Mouse (Mus musculus): ENCODE results near the gene Ecel1. TPM values are rescaled to one million over a fixed set of nuclear protein-coding genes. Genes with fewer than 3 reads are reported as not detected.
A peak's percentile ranks its signal among the peaks of the same experiment; 100 is the strongest.

Gene Ecel1
- polyA plus RNA-seq, 1 experiment from 2014 or later = 3.0 TPM

- H3K4me3 ChIP-seq (ENCODE audit: low read depth, low read length) = no peak overlapping the region
- peaks cover 9% of the 10 kb centered on the region; the same call in 1 of the 2 replicates for H3K4me1 ChIP-seq (ENCODE audit: control insufficient read depth, insufficient read depth, low read length)
- no peak overlapping the region for H3K9ac ChIP-seq (ENCODE audit: low read depth, low read length)
- H3K27me3 ChIP-seq (replicated peaks; ENCODE audit: control insufficient read depth, insufficient read depth, low read length) = peaks cover 39% of the 10 kb centered on the region
- H3K27ac ChIP-seq (replicated peaks; ENCODE audit: low read depth, low read length) = no peak overlapping the region
- H3K36me3 ChIP-seq (ENCODE audit: control insufficient read depth, insufficient read depth, low read length) = no peaks in the 10 kb centered on the region
- ATAC-seq (ENCODE audit: low read depth) = no peak
- H3K9me3 ChIP-seq (ENCODE audit: control insufficient read depth, low read length) = no peaks in the 10 kb centered on the region
- 41% methylated on average over 5 of the region's 5 CpGs for WGBS
- DNase-seq (ENCODE audit: low spot score) = no peak
- H3K4me2 ChIP-seq (ENCODE audit: low read depth, low read length) = no peak overlapping the region
These were observed 24.6 kb upstream of the Ecel1 start for GRCm38 (mm10) chr1:87180896-87181295.

- peaks cover 9% of the 10 kb centered on the region; the same call in 1 of the 2 replicates for H3K4me1 ChIP-seq (ENCODE audit: control insufficient read depth, insufficient read depth, low read length)
- no peaks in the 10 kb centered on the region for H3K9me3 ChIP-seq (ENCODE audit: control insufficient read depth, low read length)
- 0 out of 2 replicates have a peak overlapping the region, but pooled peaks have one; percentile 9 for H3K4me2 ChIP-seq (ENCODE audit: low read depth, low read length)
- H3K36me3 ChIP-seq (ENCODE audit: control insufficient read depth, insufficient read depth, low read length) = no peaks in the 10 kb centered on the region
- 9% methylated on average over 11 of the region's 11 CpGs for WGBS
- H3K27me3 ChIP-seq (replicated peaks; ENCODE audit: control insufficient read depth, insufficient read depth, low read length) = peaks cover 6% of the 10 kb centered on the region; the same call in 1 of the 2 replicates
- H3K27ac ChIP-seq (replicated peaks; ENCODE audit: low read depth, low read length) = no peak overlapping the region
- no peak overlapping the region for H3K9ac ChIP-seq (ENCODE audit: low read depth, low read length)
- DNase-seq (ENCODE audit: low spot score) (peak; percentile 92), ATAC-seq (ENCODE audit: low read depth) (peak; percentile 86)
- no peak overlapping the region for H3K4me3 ChIP-seq (ENCODE audit: low read depth, low read length)
These were observed 19.6 kb upstream of the Ecel1 start for GRCm38 (mm10) chr1:87175852-87176292.

GRCm38 (mm10) chr1:87174006-87174955, 18.0 kb upstream of the Ecel1 start:
- peak; percentile 78 for DNase-seq (ENCODE audit: low spot score)
- peaks cover 6% of the 10 kb centered on the region; the same call in 1 of the 2 replicates for H3K27me3 ChIP-seq (replicated peaks; ENCODE audit: control insufficient read depth, insufficient read depth, low read length)
- peak; percentile 41 for ATAC-seq (ENCODE audit: low read depth)

GRCm38 (mm10) chr1:87172316-87172715, 16.0 kb upstream of the Ecel1 start:
- ATAC-seq (ENCODE audit: low read depth) (no peak), DNase-seq (ENCODE audit: low spot score) (no peak)
- Histone ChIP-seq H3K4me1 (ENCODE audit: control insufficient read depth, insufficient read depth, low read length) (peaks cover 15% of the 10 kb centered on the region; the same call in 1 of the 2 replicates), H3K9ac (ENCODE audit: low read depth, low read length) (no peak overlapping the region), H3K4me2 (ENCODE audit: low read depth, low read length) (no peak overlapping the region), H3K36me3 (ENCODE audit: control insufficient read depth, insufficient read depth, low read length) (no peaks in the 10 kb centered on the region), H3K27ac (replicated peaks; ENCODE audit: low read depth, low read length) (no peak overlapping the region), H3K4me3 (ENCODE audit: low read depth, low read length) (no peak overlapping the region), H3K27me3 (replicated peaks; ENCODE audit: control insufficient read depth, insufficient read depth, low read length) (peaks cover 8% of the 10 kb centered on the region; the same call in 1 of the 2 replicates), H3K9me3 (ENCODE audit: control insufficient read depth, low read length) (no peaks in the 10 kb centered on the region)
- 44% methylated on average over 9 of the region's 9 CpGs for WGBS

More at GRCm38 (mm10) chr1:87174006-87174955, 18.0 kb upstream of the Ecel1 start:
- Histone ChIP-seq H3K36me3 (ENCODE audit: control insufficient read depth, insufficient read depth, low read length) (no peaks in the 10 kb centered on the region), H3K4me3 (ENCODE audit: low read depth, low read length) (no peak overlapping the region), H3K4me1 (ENCODE audit: control insufficient read depth, insufficient read depth, low read length) (peaks cover 15% of the 10 kb centered on the region; the same call in 1 of the 2 replicates), H3K4me2 (ENCODE audit: low read depth, low read length) (peak overlapping the region; percentile 23; the same call in 1 of the 2 replicates), H3K27ac (replicated peaks; ENCODE audit: low read depth, low read length) (no peak overlapping the region), H3K9ac (ENCODE audit: low read depth, low read length) (0 out of 2 replicates have a peak overlapping the region, but pooled peaks have one; percentile 32), H3K9me3 (ENCODE audit: control insufficient read depth, low read length) (no peaks in the 10 kb centered on the region)
- 27% methylated on average over 23 of the region's 28 CpGs for WGBS

GRCm38 (mm10) chr1:87171312-87171711, 15.0 kb upstream of the Ecel1 start:
- H3K4me1 ChIP-seq (ENCODE audit: control insufficient read depth, insufficient read depth, low read length) = peaks cover 14% of the 10 kb centered on the region; the same call in 1 of the 2 replicates
- DNase-seq (ENCODE audit: low spot score) (no peak), ATAC-seq (ENCODE audit: low read depth) (no peak)
- no peaks in the 10 kb centered on the region for H3K9me3 ChIP-seq (ENCODE audit: control insufficient read depth, low read length)
- peaks cover 8% of the 10 kb centered on the region; the same call in 1 of the 2 replicates for H3K27me3 ChIP-seq (replicated peaks; ENCODE audit: control insufficient read depth, insufficient read depth, low read length)
- WGBS = 100% methylated on average over 1 of the region's 1 CpGs
- H3K36me3 ChIP-seq (ENCODE audit: control insufficient read depth, insufficient read depth, low read length) = no peaks in the 10 kb centered on the region
- no peak overlapping the region for H3K9ac ChIP-seq (ENCODE audit: low read depth, low read length)
- no peak overlapping the region for H3K4me3 ChIP-seq (ENCODE audit: low read depth, low read length)
- H3K27ac ChIP-seq (replicated peaks; ENCODE audit: low read depth, low read length) = no peak overlapping the region
- no peak overlapping the region for H3K4me2 ChIP-seq (ENCODE audit: low read depth, low read length)

- ATAC-seq (ENCODE audit: low read depth) (no peak), DNase-seq (ENCODE audit: low spot score) (no peak)
- Histone ChIP-seq H3K4me1 (ENCODE audit: control insufficient read depth, insufficient read depth, low read length) (peaks cover 5% of the 10 kb centered on the region; the same call in 1 of the 2 replicates), H3K27ac (replicated peaks; ENCODE audit: low read depth, low read length) (no peak overlapping the region), H3K4me3 (ENCODE audit: low read depth, low read length) (no peak overlapping the region), H3K9me3 (ENCODE audit: control insufficient read depth, low read length) (no peaks in the 10 kb centered on the region), H3K27me3 (replicated peaks; ENCODE audit: control insufficient read depth, insufficient read depth, low read length) (peaks cover 9% of the 10 kb centered on the region; the same call in 1 of the 2 replicates), H3K36me3 (ENCODE audit: control insufficient read depth, insufficient read depth, low read length) (no peaks in the 10 kb centered on the region), H3K4me2 (ENCODE audit: low read depth, low read length) (peak overlapping the region; percentile 41), H3K9ac (ENCODE audit: low read depth, low read length) (peak overlapping the region; percentile 32; the same call in 1 of the 2 replicates)
- 10% methylated on average over 14 of the region's 19 CpGs for WGBS
These were observed 14.1 kb upstream of the Ecel1 start for GRCm38 (mm10) chr1:87170458-87170857.

- no peak for ATAC-seq (ENCODE audit: low read depth)
- H3K9ac ChIP-seq (ENCODE audit: low read depth, low read length) = no peak overlapping the region
- no peaks in the 10 kb centered on the region for H3K4me1 ChIP-seq (ENCODE audit: control insufficient read depth, insufficient read depth, low read length)
- no peak overlapping the region for H3K4me3 ChIP-seq (ENCODE audit: low read depth, low read length)
- H3K36me3 ChIP-seq (ENCODE audit: control insufficient read depth, insufficient read depth, low read length) = no peaks in the 10 kb centered on the region
- no peak overlapping the region for H3K27ac ChIP-seq (replicated peaks; ENCODE audit: low read depth, low read length)
- H3K4me2 ChIP-seq (ENCODE audit: low read depth, low read length) = no peak overlapping the region
- WGBS = 35% methylated on average over 9 of the region's 9 CpGs
- no peaks in the 10 kb centered on the region for H3K9me3 ChIP-seq (ENCODE audit: control insufficient read depth, low read length)
- peaks cover 13% of the 10 kb centered on the region for H3K27me3 ChIP-seq (replicated peaks; ENCODE audit: control insufficient read depth, insufficient read depth, low read length)
- DNase-seq (ENCODE audit: low spot score) = no peak
These were observed 8.5 kb upstream of the Ecel1 start for GRCm38 (mm10) chr1:87164796-87165184.

- DNase-seq (ENCODE audit: low spot score) (no peak), ATAC-seq (ENCODE audit: low read depth) (no peak)
- Histone ChIP-seq H3K4me3 (ENCODE audit: low read depth, low read length) (no peak overlapping the region), H3K9me3 (ENCODE audit: control insufficient read depth, low read length) (no peaks in the 10 kb centered on the region), H3K4me1 (ENCODE audit: control insufficient read depth, insufficient read depth, low read length) (no peaks in the 10 kb centered on the region), H3K4me2 (ENCODE audit: low read depth, low read length) (no peak overlapping the region), H3K27ac (replicated peaks; ENCODE audit: low read depth, low read length) (no peak overlapping the region), H3K27me3 (replicated peaks; ENCODE audit: control insufficient read depth, insufficient read depth, low read length) (peaks cover 14% of the 10 kb centered on the region), H3K36me3 (ENCODE audit: control insufficient read depth, insufficient read depth, low read length) (no peaks in the 10 kb centered on the region), H3K9ac (ENCODE audit: low read depth, low read length) (no peak overlapping the region)
- 36% methylated on average over 9 of the region's 11 CpGs for WGBS
These were observed 8.0 kb upstream of the Ecel1 start for GRCm38 (mm10) chr1:87164164-87164795.

Data from embryonic facial prominence, embryonic 14.5 days (tissue).